Mouse (Mus musculus) liver, adult 2 months (tissue): ENCODE data around the gene Gm9945. TPM values are rescaled to one million over a fixed set of nuclear protein-coding genes. Genes with fewer than 3 reads are reported as not detected.

ENCODE experiments used
- DNase-seq: peaks from one replicate; pipeline ENCODE4 v3.0.0-alpha.2; 2011; ENCODE audit warnings: low read depth, low spot score; ENCODE audit errors: extremely low read depth
- H3K27ac ChIP-seq: fragments of 200-500 bp; replicated peaks from 2 replicates; pipeline ENCODE4 v1.5.1; 2012; ENCODE audit warnings: low read depth, mild to moderate bottlenecking, control low read depth, inconsistent platforms, low read length; ENCODE audit not compliant: insufficient read depth
- H3K27me3 ChIP-seq: fragments of 200-500 bp; 2 replicates; pipeline ENCODE4 v1.6.1; 2012; ENCODE audit warnings: mild to moderate bottlenecking, moderate library complexity, low read length, inconsistent platforms; ENCODE audit not compliant: control insufficient read depth, insufficient read depth
- H3K36me3 ChIP-seq: fragments of 200-500 bp; 2 replicates; pipeline ENCODE4 v1.6.1; 2012; ENCODE audit warnings: low read length, inconsistent platforms; ENCODE audit not compliant: control insufficient read depth, insufficient read depth
- H3K4me1 ChIP-seq: fragments of 200-500 bp; 2 replicates; pipeline ENCODE4 v1.6.1; 2011; ENCODE audit warnings: low read length; ENCODE audit not compliant: control insufficient read depth, insufficient read depth
- H3K4me3 ChIP-seq: fragments of 200-500 bp; 2 replicates; pipeline ENCODE4 v1.5.1; 2011; ENCODE audit warnings: low read depth, mild to moderate bottlenecking, control low read depth, low read length, moderate library complexity; ENCODE audit not compliant: insufficient read depth
- H3K79me2 ChIP-seq: fragments of 200-500 bp; 2 replicates; pipeline ENCODE4 v1.6.1; 2012; ENCODE audit warnings: inconsistent platforms, mild to moderate bottlenecking, low read length, moderate library complexity; ENCODE audit not compliant: control insufficient read depth, insufficient read depth
- H3K9ac ChIP-seq: fragments of 200-500 bp; 2 replicates; pipeline ENCODE4 v1.6.1; 2012; ENCODE audit warnings: low read depth, mild to moderate bottlenecking, control low read depth, inconsistent platforms, low read length
- CTCF ChIP-seq: fragments of 200-500 bp; IDR thresholded peaks from 2 replicates; pipeline ENCODE4 v1.5.1; 2011; ENCODE audit warnings: low read depth, low read length, control low read depth
- POLR2A ChIP-seq: fragments of 200-500 bp; IDR thresholded peaks from 2 replicates; pipeline ENCODE4 v1.6.1; 2011; ENCODE audit warnings: low read length, control low read depth; ENCODE audit not compliant: insufficient read depth; ENCODE audit errors: extremely low read depth
- WGBS: fragments of 180-500 bp; shearing (Covaris S2); methylation state at CpG from one replicate; pipeline ENCODE4 v1.1.7; 2018; 5-methylcytosine and 5-hydroxymethylcytosine counted together
- polyA plus RNA-seq: library from polyadenylated mRNA; depleted of rRNA; stranded (reverse); fragments of >200 nt; gene quantifications from 2 replicates; pipeline ENCODE4 v1.2.3, GENCODE M21; 2012
- total RNA-seq: library from RNA; depleted of rRNA; stranded (reverse); fragments of >200 nt; gene quantifications from 2 replicates; pipeline ENCODE4 v1.2.3, GENCODE M21; 2014

Gm9945 gene
- total and polyA plus RNA-seq, 2 experiments, result not detected

DNA sequence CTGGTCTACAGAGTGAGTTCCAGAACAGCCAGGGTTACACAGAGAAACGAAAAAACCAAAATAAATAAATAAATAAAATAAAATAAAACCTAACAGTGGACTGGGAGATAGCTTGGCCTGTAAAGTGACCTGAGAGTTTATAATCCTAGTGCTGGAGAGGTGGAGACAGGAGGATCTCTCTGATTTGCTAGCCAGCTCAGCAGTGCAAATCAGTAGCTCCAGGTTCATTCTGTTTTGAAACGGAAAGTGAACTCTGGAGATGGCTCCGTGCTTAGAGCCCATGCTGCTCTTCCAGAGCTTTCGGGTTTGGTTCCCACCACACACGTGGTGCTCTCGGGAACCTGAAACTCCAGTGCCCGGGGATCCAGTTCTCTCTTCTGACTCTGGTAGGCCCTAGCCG lies 32.0 kb upstream of the Gm9945 start:
- TF ChIP-seq CTCF (no peak), POLR2A (no peak)
- Histone ChIP-seq H3K9ac (no peak overlapping the region), H3K27me3 (no peaks in the 10 kb centered on the region), H3K4me1 (peaks cover 45% of the 10 kb centered on the region), H3K4me3 (no peak overlapping the region), H3K27ac (peak overlapping the region; percentile 89), H3K36me3 (no peaks in the 10 kb centered on the region), H3K79me2 (no peaks in the 10 kb centered on the region)
- peak; percentile 80 for DNase-seq
- 28% methylated on average over 8 of the region's 8 CpGs for WGBS

DNA sequence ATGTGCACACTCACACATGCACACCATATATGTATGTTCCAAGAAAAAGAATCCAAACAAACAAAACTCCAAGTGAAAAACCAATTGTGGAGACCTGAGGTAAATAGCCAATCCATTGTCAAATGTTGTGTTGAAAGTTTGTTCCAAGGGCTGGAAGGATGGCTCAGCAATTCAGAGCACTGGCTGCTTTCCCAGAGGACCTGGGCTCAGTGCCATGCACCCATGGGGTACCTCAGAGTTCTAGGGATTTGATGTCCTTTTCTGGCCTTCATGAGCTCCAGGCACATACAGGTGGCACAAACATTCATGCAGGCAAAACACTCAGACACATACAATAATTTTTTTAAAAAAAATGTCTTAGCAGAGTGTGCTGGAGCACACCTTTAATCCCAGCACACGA lies 31.4 kb upstream of the Gm9945 start:
- Histone ChIP-seq H3K79me2 (no peaks in the 10 kb centered on the region), H3K36me3 (no peaks in the 10 kb centered on the region), H3K9ac (no peak overlapping the region), H3K27ac (peak overlapping the region; percentile 89), H3K4me3 (no peak overlapping the region), H3K4me1 (peaks cover 45% of the 10 kb centered on the region), H3K27me3 (no peaks in the 10 kb centered on the region)
- DNase-seq, result peak; percentile 92
- TF ChIP-seq POLR2A (no peak), CTCF (no peak)
- 40% methylated on average over 1 of the region's 1 CpGs for WGBS

DNA sequence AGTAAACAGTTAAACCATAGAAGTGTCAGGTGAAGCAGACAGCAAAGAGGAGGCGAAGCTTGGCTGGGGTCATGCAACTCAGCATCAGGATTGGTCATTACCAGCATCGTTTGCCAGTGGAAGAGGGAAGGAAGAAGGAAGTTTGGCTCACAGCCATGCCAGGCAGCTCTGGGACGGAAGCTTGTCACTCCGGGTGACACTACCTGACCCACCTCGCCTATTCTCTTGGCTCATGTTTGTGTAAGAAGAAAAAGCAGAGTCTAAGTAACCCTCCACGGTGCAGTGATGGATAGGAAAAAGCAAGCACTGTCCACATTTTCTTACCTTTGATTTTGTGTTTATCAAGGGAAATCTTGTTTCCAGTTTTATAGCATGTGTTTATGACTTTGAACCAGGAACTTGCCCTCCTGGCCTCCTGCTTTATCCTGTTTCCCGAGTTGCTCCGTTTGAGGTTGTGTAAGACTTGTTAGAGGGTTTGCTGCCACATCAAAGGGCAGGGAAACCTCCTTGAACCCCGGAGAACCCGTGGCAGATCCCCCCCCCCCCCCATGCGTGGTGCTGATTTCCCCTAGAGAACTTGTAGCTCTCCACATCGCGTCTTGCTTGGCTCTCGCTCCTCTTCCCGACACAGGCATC lies 29.8 kb upstream of the Gm9945 start:
- 8% methylated on average over 15 of the region's 15 CpGs for WGBS

DNA sequence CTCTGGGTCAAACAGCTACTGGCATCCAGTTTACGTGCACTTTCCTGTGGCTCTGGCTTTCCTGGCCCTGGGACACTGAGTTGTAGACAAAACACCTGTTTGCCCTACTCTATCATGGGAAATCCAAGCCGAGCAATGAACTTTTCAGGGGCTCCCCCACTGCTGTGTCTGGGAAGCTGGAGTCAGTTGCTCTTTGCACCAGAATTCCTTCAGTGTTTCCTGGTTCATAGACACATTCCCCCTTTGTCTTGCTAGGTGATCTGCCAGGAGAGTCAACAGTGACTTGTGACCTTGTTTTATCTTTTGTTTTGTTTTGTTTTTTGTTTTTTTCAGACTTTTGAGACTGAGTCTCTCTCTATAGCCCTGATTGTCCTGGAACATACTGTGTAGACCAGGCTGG lies 28.6 kb upstream of the Gm9945 start:
- WGBS, result 26% methylated on average over 2 of the region's 2 CpGs
- no peak for TF ChIP-seq POLR2A
- no peak for TF ChIP-seq CTCF
- peak; percentile 87 for DNase-seq
- Histone ChIP-seq H3K27ac (peak overlapping the region; percentile 84), H3K9ac (no peak overlapping the region; the same call in 1 of the 2 replicates), H3K4me1 (peaks cover 43% of the 10 kb centered on the region), H3K27me3 (no peaks in the 10 kb centered on the region), H3K4me3 (no peak overlapping the region), H3K36me3 (no peaks in the 10 kb centered on the region), H3K79me2 (no peaks in the 10 kb centered on the region)

More for the DNA sequence above, 29.8 kb upstream of the Gm9945 start:
- Histone ChIP-seq H3K79me2 (no peaks in the 10 kb centered on the region), H3K9ac (no peak overlapping the region), H3K4me1 (peaks cover 46% of the 10 kb centered on the region), H3K27ac (peak overlapping the region; percentile 84), H3K36me3 (no peaks in the 10 kb centered on the region), H3K27me3 (no peaks in the 10 kb centered on the region), H3K4me3 (no peak overlapping the region)
- TF ChIP-seq CTCF, result no peak
- TF ChIP-seq POLR2A, result no peak
- DNase-seq, result peak; percentile 76

DNA sequence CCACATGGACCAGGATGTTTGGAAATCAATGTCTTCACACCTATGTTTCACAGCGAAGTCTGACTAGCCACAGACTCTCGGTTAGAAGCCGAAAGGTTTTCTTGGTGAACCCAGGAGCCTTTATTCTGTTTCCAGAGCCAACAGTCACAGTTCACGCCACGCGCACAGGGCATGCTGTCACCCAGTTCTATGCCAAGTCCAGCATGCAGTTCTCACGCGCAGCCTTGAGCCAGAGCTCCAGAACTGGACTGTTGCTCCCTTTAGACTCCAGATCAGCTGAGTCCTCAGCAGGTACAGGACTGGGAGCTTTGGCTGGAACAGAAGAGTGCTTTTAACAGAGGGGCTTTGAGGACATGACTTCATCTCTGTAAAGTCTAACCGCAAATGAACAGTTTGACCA lies 27.6 kb upstream of the Gm9945 start:
- DNase-seq, result peak; percentile 98
- Histone ChIP-seq H3K27me3 (no peaks in the 10 kb centered on the region), H3K27ac (peak overlapping the region; percentile 95), H3K79me2 (peaks cover 3% of the 10 kb centered on the region), H3K9ac (peak overlapping the region; percentile 16; the same call in 1 of the 2 replicates), H3K36me3 (no peaks in the 10 kb centered on the region), H3K4me1 (peaks cover 41% of the 10 kb centered on the region), H3K4me3 (no peak overlapping the region)
- TF ChIP-seq CTCF (no peak), POLR2A (no peak)
- 38% methylated on average over 9 of the region's 9 CpGs for WGBS

DNA sequence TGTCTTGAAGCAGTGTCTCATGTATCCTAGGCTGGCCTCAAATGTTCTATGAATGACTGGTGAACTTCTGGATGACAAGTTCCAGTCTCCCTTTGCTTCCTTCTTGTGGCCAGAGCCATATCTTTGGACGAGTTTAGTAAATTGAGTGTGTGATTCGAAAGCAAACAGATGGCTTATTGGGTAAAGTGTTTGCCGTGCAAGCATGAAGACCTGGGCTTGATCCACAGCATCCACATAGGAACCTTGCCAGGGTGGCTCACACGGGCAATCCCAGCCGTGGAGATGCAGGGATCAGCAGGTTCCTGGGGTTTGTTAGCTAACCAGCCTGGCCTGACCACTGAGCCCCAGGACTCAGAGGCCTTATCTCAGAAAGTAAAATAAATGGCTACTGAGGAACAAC lies 26.9 kb upstream of the Gm9945 start:
- peaks cover 42% of the 10 kb centered on the region for H3K4me1 ChIP-seq
- TF ChIP-seq CTCF (no peak), POLR2A (no peak)
- peaks cover 9% of the 10 kb centered on the region for H3K79me2 ChIP-seq
- H3K27ac ChIP-seq, result peak overlapping the region; percentile 95
- 0 out of 2 replicates have a peak overlapping the region, but pooled peaks have one; percentile 16 for H3K9ac ChIP-seq
- no peak overlapping the region for H3K4me3 ChIP-seq
- no peaks in the 10 kb centered on the region for H3K27me3 ChIP-seq
- H3K36me3 ChIP-seq, result no peaks in the 10 kb centered on the region
- WGBS, result 27% methylated on average over 5 of the region's 5 CpGs
- DNase-seq, result peak; percentile 96
